Mouse (Mus musculus) kidney, postnatal 0 days (tissue): ENCODE data around the gene Zfp456. TPM values are rescaled to one million over a fixed set of nuclear protein-coding genes. Genes with fewer than 3 reads are reported as not detected.
"Not testable (repeated sequence)": the region's sequence is repeated elsewhere in the genome, so short reads cannot be mapped to it uniquely, and the experiment has no call there.

Source experiments
- ATAC-seq: fragments of 200-750 bp; cut with Nextera tagmentation; replicated peaks from 2 replicates; pipeline ENCODE4 v1.8.0; 2017; ENCODE audit warnings: low read depth, moderate number of reproducible peaks, moderate TSS enrichment, moderate library complexity; ENCODE audit not compliant: low FRiP score
- DNase-seq: peaks from one replicate; pipeline ENCODE4 v3.0.0-alpha.2; 2016; ENCODE audit warnings: low spot score
- H3K27ac ChIP-seq: fragments of 300-500 bp; sonication (generic); 2 replicates; pipeline ENCODE4 v1.5.1; 2014; ENCODE audit warnings: mild to moderate bottlenecking
- H3K27me3 ChIP-seq: fragments of 300-500 bp; sonication (generic); 2 replicates; pipeline ENCODE4 v1.6.1; 2014; ENCODE audit warnings: low read length, mixed read lengths; ENCODE audit not compliant: insufficient read depth
- H3K36me3 ChIP-seq: fragments of 300-500 bp; sonication (generic); 2 replicates; pipeline ENCODE4 v1.6.1; 2014; ENCODE audit warnings: low read length, mixed read lengths; ENCODE audit not compliant: insufficient read depth
- H3K4me1 ChIP-seq: fragments of 300-500 bp; sonication (generic); replicated peaks from 2 replicates; pipeline ENCODE4 v1.6.1; 2014; ENCODE audit warnings: antibody characterized with exemption, low read length, mixed read lengths; ENCODE audit not compliant: insufficient read depth
- H3K4me2 ChIP-seq: fragments of 300-500 bp; sonication (generic); 2 replicates; pipeline ENCODE4 v1.6.1; 2014; ENCODE audit warnings: mild to moderate bottlenecking, low read length, moderate library complexity, mixed read lengths
- H3K4me3 ChIP-seq: fragments of 300-500 bp; sonication (generic); replicated peaks from 2 replicates; pipeline ENCODE4 v1.5.1; 2014; ENCODE audit warnings: low read depth, low read length
- H3K9ac ChIP-seq: fragments of 300-500 bp; sonication (generic); 2 replicates; pipeline ENCODE4 v1.6.1; 2014; ENCODE audit warnings: low read depth, low read length
- H3K9me3 ChIP-seq: fragments of 300-500 bp; sonication (generic); replicated peaks from 2 replicates; pipeline ENCODE4 v1.6.1; 2016; ENCODE audit warnings: low read length, inconsistent platforms, mixed read lengths
- CTCF ChIP-seq: IDR thresholded peaks from 2 replicates; pipeline ENCODE4 v1.5.1; 2016; ENCODE audit warnings: antibody characterized with exemption, low read depth, mild to moderate bottlenecking, moderate library complexity
- WGBS: fragments of 180-500 bp; shearing (Covaris S2); extraction: QIAGEN DNeasy Blood & Tissue Kit; methylation state at CpG from one replicate; pipeline ENCODE4 v1.1.7; 2014; 5-methylcytosine and 5-hydroxymethylcytosine counted together
- polyA plus RNA-seq: library from polyadenylated mRNA; unstranded; fragments of >200 nt; fragmentation: Nextera tagmentation; extraction: Ambion mirVana; gene quantifications from 2 replicates; pipeline ENCODE4 v1.2.1, GENCODE M21; 2015

The Zfp456 gene
- 1.6 and 1.9 TPM in 2 replicates for polyA plus RNA-seq

GRCm38 (mm10) chr13:67375050-67375911, at the start of gene Zfp456, which contains the start of gene Gm28041:
Gene Zfp456, minus strand, starts transcription at chr13:67375810.
Gene Gm28041, minus strand, starts transcription at chr13:67375733.
- H3K9ac ChIP-seq, H3K27me3 ChIP-seq, H3K27ac ChIP-seq, H3K36me3 ChIP-seq, H3K9me3 ChIP-seq, H3K4me1 ChIP-seq: not testable (repeated sequence)
- Histone ChIP-seq H3K4me2 (peak within 1 kb of the TSS; percentile 60), H3K4me3 (peak within 1 kb of the TSS; percentile 37)
- WGBS: 15% methylated on average over 13 of the region's 15 CpGs
- DNase-seq (peak; percentile 82), ATAC-seq (peak; percentile 93)

- H3K27me3 ChIP-seq, H3K27ac ChIP-seq, H3K36me3 ChIP-seq, H3K9me3 ChIP-seq, H3K9ac ChIP-seq, H3K4me2 ChIP-seq, ATAC-seq, H3K4me1 ChIP-seq, H3K4me3 ChIP-seq, DNase-seq: not testable (repeated sequence)
- 90% methylated on average over 2 of the region's 2 CpGs for WGBS
Measured at GRCm38 (mm10) chr13:67422532-67422931, 46.9 kb upstream of the Zfp456 start.

GRCm38 (mm10) chr13:67421207-67421857, 45.7 kb upstream of the Zfp456 start, which contains the start of gene Zfp459:
Gene Zfp459, minus strand, starts transcription at chr13:67421418.
- WGBS: under 1% methylated on average over 22 of the region's 22 CpGs
- ATAC-seq (peak; percentile 81), DNase-seq (peak; percentile 58)
- Histone ChIP-seq H3K4me1 (no peaks in the 10 kb centered on the region), H3K27me3 (no peaks in the 10 kb centered on the region; the same call in 1 of the 2 replicates), H3K9me3 (no peaks in the 10 kb centered on the region), H3K27ac (no peak within 1 kb of the TSS), H3K4me2 (peak within 1 kb of the TSS; percentile 84), H3K4me3 (peak within 1 kb of the TSS; percentile 61), H3K9ac (peak within 1 kb of the TSS; percentile 51), H3K36me3 (no peaks in the 10 kb centered on the region)
- TF ChIP-seq CTCF: no peak

GRCm38 (mm10) chr13:67420558-67421206, 45.1 kb upstream of the Zfp456 start:
- Histone ChIP-seq H3K9me3 (no peaks in the 10 kb centered on the region), H3K27me3 (no peaks in the 10 kb centered on the region; the same call in 1 of the 2 replicates), H3K4me3 (peak overlapping the region; percentile 61), H3K27ac (no peak overlapping the region), H3K9ac (peak overlapping the region; percentile 51), H3K36me3 (no peaks in the 10 kb centered on the region), H3K4me2 (peak overlapping the region; percentile 84), H3K4me1 (no peaks in the 10 kb centered on the region)
- no peak for DNase-seq
- ATAC-seq: peak; percentile 34; the same call in 1 of the 2 replicates
- no peak for TF ChIP-seq CTCF
- 33% methylated on average over 11 of the region's 11 CpGs for WGBS

GRCm38 (mm10) chr13:67416811-67417210, 41.2 kb upstream of the Zfp456 start:
- WGBS: 92% methylated on average over 3 of the region's 3 CpGs

GRCm38 (mm10) chr13:67415759-67416158, 40.1 kb upstream of the Zfp456 start:
- Histone ChIP-seq H3K9ac (no peak overlapping the region), H3K4me1 (no peaks in the 10 kb centered on the region), H3K9me3 (no peaks in the 10 kb centered on the region), H3K27me3 (no peaks in the 10 kb centered on the region), H3K36me3 (no peaks in the 10 kb centered on the region), H3K27ac (no peak overlapping the region), H3K4me3 (no peak overlapping the region), H3K4me2 (no peak overlapping the region)
- ATAC-seq: no peak
- DNase-seq: no peak
- 93% methylated on average over 6 of the region's 6 CpGs for WGBS
- no peak for TF ChIP-seq CTCF

More at GRCm38 (mm10) chr13:67416811-67417210, 41.2 kb upstream of the Zfp456 start:
- peak; percentile 14; the same call in 1 of the 2 replicates for TF ChIP-seq CTCF
- H3K9me3 ChIP-seq: no peaks in the 10 kb centered on the region
- H3K4me1 ChIP-seq: no peaks in the 10 kb centered on the region
- no peak overlapping the region for H3K27ac ChIP-seq
- no peak overlapping the region for H3K4me2 ChIP-seq
- H3K27me3 ChIP-seq: no peaks in the 10 kb centered on the region
- H3K4me3 ChIP-seq: no peak overlapping the region
- DNase-seq (peak; percentile 2), ATAC-seq (no peak)
- no peaks in the 10 kb centered on the region for H3K36me3 ChIP-seq
- no peak overlapping the region for H3K9ac ChIP-seq
